Mouse (Mus musculus) intestine, embryonic 15.5 days (tissue): Measurements from ENCODE around the gene Dynlt1c. TPM values are rescaled to one million over a fixed set of nuclear protein-coding genes. Genes with fewer than 3 reads are reported as not detected.
A peak's percentile ranks its signal among the peaks of the same experiment; 100 is the strongest.
"Not testable (repeated sequence)": the region's sequence is repeated elsewhere in the genome, so short reads cannot be mapped to it uniquely, and the experiment has no call there.

Source experiments
- ATAC-seq: fragments of 200-750 bp; cut with Nextera tagmentation; 2 replicates; pipeline ENCODE4 v1.8.0; 2017; ENCODE audit warnings: moderate TSS enrichment, moderate library complexity
- H3K27ac ChIP-seq: fragments of 300-500 bp; sonication (generic); 2 replicates; pipeline ENCODE4 v1.5.1; 2015; ENCODE audit warnings: mild to moderate bottlenecking, inconsistent platforms
- H3K27me3 ChIP-seq: fragments of 300-500 bp; sonication (generic); replicated peaks from 2 replicates; pipeline ENCODE4 v1.6.1; 2015; ENCODE audit warnings: inconsistent platforms
- H3K36me3 ChIP-seq: fragments of 300-500 bp; sonication (generic); 2 replicates; pipeline ENCODE4 v1.6.1; 2015; ENCODE audit warnings: inconsistent platforms
- H3K4me1 ChIP-seq: fragments of 300-500 bp; sonication (generic); replicated peaks from 2 replicates; pipeline ENCODE4 v1.6.1; 2015; ENCODE audit warnings: inconsistent platforms
- H3K4me2 ChIP-seq: fragments of 300-500 bp; sonication (generic); replicated peaks from 2 replicates; pipeline ENCODE4 v1.6.1; 2015; ENCODE audit warnings: mild to moderate bottlenecking, inconsistent platforms
- H3K4me3 ChIP-seq: fragments of 300-500 bp; sonication (generic); replicated peaks from 2 replicates; pipeline ENCODE4 v1.5.1; 2015; ENCODE audit warnings: inconsistent platforms
- H3K9ac ChIP-seq: fragments of 300-500 bp; sonication (generic); 2 replicates; pipeline ENCODE4 v1.6.1; 2015; ENCODE audit warnings: inconsistent platforms
- H3K9me3 ChIP-seq: fragments of 300-500 bp; sonication (generic); 2 replicates; pipeline ENCODE4 v1.6.1; 2016; ENCODE audit warnings: inconsistent platforms
- WGBS: fragments of 180-500 bp; shearing (Covaris S2); methylation state at CpG from one replicate; pipeline ENCODE4 v1.1.7; 2015; 5-methylcytosine and 5-hydroxymethylcytosine counted together
- polyA plus RNA-seq: library from polyadenylated mRNA; unstranded; fragments of >200 nt; fragmentation: Nextera tagmentation; extraction: Ambion mirVana; gene quantifications from 2 replicates; pipeline ENCODE4 v1.2.1, GENCODE M21; 2015

The Dynlt1c gene
- polyA plus RNA-seq, 1 experiment from 2014 or later: 30.2 TPM

DNA sequence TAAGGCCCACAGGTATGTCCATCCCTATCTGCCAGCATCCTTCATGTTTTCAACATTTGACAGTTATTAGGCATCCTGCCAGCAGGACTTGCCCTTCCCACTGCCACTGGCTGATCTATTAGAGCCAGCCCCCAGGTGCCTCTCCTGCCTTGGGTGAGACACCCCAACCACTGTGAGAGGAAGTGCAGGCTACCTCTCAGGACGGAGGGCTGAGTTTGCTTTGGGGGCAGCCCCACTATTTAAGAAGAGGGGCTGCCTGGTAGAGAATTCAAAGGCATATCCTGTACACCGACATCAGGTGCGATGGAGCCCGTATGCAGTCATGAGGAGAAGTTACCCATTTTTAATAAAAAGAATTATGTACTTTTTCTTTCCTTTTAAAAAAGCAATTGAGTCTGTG is 44.2 kb downstream of the Dynlt1c start:
- H3K4me3 ChIP-seq, H3K9ac ChIP-seq, H3K27ac ChIP-seq, H3K9me3 ChIP-seq, H3K36me3 ChIP-seq, H3K4me1 ChIP-seq, H3K27me3 ChIP-seq, H3K4me2 ChIP-seq, ATAC-seq: not testable (repeated sequence)
- 92% methylated on average over 4 of the region's 4 CpGs for WGBS

DNA sequence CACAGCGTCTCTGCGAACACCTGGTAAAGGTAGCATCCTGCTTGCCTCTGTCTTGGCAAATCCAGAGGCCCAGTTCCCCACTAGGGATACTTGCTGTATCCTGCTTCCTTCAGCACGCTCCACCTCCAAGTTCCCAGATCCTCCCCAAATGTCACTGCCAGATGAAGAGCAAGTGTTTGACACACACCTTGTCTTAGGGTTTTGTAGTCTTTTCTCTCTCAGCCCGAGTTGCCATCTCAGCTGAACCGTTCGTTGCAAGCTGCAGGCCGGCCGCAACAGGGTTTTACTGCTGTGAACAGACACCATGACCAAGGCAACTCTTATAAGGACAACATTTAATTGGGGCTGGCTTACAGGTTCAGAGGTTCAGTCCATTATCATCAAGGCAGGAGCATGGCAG is 45.4 kb downstream of the Dynlt1c start:
- not testable (repeated sequence) for H3K4me2 ChIP-seq, H3K27ac ChIP-seq, H3K36me3 ChIP-seq, H3K27me3 ChIP-seq, H3K9me3 ChIP-seq, H3K9ac ChIP-seq, ATAC-seq, H3K4me3 ChIP-seq, H3K4me1 ChIP-seq
- 96% methylated on average over 8 of the region's 8 CpGs for WGBS

DNA sequence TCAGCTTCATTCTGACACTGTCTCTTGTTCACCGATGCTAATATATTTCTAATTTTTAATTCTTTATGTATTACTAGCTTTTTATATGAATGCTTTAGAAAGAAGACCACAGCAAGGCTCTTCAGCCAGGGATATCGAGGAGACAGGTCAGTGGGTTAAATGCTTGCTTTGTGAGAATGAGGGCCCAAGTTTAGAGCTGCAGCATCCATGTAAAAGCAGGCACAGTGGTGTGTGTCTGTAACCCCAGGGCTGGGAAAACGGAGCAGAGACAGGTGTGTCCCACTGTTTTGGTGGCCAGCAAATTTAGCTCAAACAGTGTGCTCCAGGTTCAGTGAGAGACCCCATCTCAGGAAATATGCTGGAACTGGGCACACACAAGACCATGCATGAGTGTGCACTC is 46.0 kb downstream of the Dynlt1c start:
- H3K4me3 ChIP-seq, H3K36me3 ChIP-seq, H3K27me3 ChIP-seq, H3K4me2 ChIP-seq, H3K4me1 ChIP-seq, H3K27ac ChIP-seq, H3K9ac ChIP-seq, ATAC-seq, H3K9me3 ChIP-seq: not testable (repeated sequence)
- 94% methylated on average over 2 of the region's 3 CpGs for WGBS

DNA sequence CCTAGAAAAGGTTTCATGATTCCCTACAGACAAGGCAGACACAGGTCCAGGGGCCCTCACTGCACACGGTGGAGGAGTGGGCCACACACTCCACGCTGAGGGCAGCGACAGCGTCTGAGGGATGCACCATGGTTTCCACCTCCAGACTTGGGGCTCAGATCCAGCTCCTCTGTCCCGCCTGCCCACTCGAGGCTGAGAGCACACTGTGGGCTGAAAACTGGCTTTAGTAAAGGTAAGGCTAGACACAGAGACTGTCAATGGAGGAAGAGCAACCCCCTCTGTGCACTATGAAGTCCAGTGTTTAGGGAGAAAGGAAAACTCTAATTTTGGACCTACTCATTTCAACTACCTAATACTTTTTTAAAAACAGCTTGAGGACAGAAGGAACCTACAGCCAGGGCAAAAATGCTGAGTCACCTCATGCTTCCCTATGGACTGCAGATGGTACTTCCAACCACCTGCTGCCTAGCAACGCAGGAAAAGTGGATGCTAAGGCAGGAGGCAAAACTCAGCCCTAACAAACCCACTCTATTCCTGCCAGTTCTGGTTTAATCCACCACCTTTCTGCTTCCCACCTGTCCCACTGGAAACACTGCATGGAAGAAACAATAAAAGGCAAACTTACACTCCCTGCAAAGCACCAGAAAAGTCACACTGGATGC is 49.6 kb downstream of the Dynlt1c start:
- not testable (repeated sequence) for H3K9ac ChIP-seq, H3K9me3 ChIP-seq, H3K27me3 ChIP-seq, H3K4me1 ChIP-seq, ATAC-seq, H3K4me2 ChIP-seq, H3K27ac ChIP-seq, H3K4me3 ChIP-seq, H3K36me3 ChIP-seq
- 86% methylated on average over 5 of the region's 7 CpGs for WGBS

DNA sequence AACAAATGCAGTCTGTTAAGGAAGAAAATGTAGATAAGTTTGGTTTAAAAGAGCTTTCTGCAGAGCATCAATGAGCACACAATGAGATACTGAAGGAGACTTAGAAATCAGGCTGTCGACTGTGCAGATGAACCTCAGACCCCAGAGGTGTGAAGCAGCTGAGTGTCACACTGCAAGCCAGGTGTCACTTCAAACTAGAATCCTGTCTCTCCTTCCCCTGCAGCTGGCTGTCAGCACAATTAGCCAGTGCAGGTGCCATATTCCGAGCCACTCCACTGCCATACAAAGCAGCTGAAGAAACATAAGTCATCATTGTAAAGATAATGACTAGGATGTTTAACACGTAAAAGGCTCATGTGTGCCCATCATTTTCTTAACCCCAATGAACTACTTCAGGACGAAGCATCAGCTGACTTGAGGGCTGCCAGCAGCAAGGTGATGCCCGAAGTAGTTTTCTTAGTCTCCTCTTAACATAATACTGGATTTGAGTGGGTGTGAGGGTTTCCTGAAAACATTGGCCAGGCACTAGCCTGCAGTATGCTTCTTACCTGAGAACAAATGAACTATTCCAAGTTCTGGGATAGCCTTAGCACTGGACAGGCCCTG is 52.0 kb downstream of the Dynlt1c start:
- H3K36me3 ChIP-seq, H3K4me1 ChIP-seq, H3K9ac ChIP-seq, H3K27me3 ChIP-seq, H3K9me3 ChIP-seq, H3K4me2 ChIP-seq, H3K4me3 ChIP-seq, H3K27ac ChIP-seq, ATAC-seq: not testable (repeated sequence)
- 85% methylated on average over 4 of the region's 5 CpGs for WGBS

DNA sequence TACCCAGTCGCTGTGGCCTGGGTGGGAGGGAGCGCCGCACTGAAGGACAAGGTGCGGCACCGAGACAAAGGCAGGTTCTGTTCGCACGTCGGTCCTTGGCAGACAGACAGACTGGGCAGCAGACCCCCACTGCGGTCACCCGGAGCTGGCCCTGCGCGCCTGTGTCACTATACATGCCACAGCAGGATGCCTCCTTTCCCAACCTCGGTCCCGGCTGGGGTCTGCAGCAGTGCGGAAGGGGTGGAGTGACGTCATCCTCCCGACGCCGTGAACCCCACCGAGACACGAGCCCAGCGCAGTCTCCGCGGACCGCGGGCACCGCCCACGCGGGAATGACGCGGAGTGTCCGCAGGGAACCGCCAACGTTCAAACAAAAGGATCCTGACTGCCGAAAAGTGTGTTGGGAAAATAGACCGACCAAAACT is 53.6 kb downstream of the Dynlt1c start:
- peak overlapping the region; percentile 53 for H3K4me3 ChIP-seq
- not testable (repeated sequence) for H3K27me3 ChIP-seq, H3K4me1 ChIP-seq, H3K36me3 ChIP-seq, H3K9me3 ChIP-seq
- H3K27ac ChIP-seq: 0 out of 2 replicates have a peak overlapping the region, but pooled peaks have one; percentile 22
- peak; percentile 85 for ATAC-seq
- WGBS: under 1% methylated on average over 36 of the region's 36 CpGs
- peak overlapping the region; percentile 50 for H3K9ac ChIP-seq
- H3K4me2 ChIP-seq: peak overlapping the region; percentile 52

DNA sequence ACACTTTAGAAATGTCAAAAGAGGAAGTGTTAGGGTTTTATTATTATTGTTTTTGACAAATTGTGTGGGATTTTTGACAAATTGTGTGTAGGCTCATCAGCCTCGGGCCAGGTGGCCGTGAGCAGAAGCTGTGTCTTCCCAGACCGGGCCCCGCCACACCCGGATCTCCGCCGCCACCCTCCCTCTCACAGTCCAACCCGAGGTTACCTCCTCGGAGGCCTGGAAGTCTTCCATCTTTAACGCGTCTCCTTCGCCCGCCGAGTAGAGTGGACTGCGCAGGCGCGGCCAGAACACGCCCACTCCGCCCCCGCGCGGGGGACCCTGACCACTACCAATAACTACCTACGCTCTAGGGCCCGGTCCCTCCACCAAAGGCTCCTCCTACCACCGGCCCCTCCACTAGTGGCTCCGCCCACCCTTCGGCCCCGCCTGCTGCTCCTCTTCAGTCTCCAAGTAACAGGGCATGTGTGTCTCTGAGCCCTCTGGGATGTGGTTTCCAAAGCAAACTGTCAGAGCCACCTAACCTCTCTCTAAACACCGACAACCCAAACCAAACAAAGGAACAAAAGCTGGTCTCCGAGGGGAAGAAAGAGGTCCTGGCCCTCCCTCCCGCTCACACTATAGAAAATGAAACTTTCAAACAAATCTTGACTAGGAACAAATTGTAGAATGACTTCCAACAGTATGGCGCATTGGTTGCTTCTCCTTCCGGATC is 54.3 kb downstream of the Dynlt1c start, which contains the start of gene Dynlt1f:
Dynlt1f (minus strand) TSS at position 334 of the 715 bp plus-strand sequence.
- not testable (repeated sequence) for H3K4me1 ChIP-seq, H3K9me3 ChIP-seq, H3K36me3 ChIP-seq, H3K27me3 ChIP-seq
- WGBS: 3% methylated on average over 25 of the region's 33 CpGs
- Histone ChIP-seq H3K27ac (0 out of 2 replicates have a peak within 1 kb of the TSS, but pooled peaks have one; percentile 22), H3K4me2 (peak within 1 kb of the TSS; percentile 52), H3K4me3 (peak within 1 kb of the TSS; percentile 53), H3K9ac (peak within 1 kb of the TSS; percentile 50)
- ATAC-seq: peak; percentile 97

DNA sequence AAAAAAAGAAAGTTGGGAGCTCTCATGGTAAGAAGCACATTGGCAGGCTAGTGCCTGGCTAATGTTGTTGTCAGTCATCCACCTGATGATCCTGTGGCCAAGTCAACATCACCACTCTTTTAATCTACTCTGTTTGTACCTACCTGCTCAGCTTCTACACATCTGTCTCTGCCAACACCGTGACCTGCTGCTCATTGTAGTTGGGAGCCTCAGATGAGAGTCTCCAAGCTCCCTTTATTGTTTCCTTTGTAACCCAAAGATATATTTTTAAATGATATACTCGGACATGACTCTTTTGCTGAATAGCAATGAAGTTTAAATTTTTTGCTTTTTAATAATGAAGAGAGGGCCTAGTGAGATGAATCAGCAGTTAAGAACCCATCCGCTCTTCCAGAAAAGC is 55.0 kb downstream of the Dynlt1c start:
- H3K9me3 ChIP-seq, H3K4me3 ChIP-seq, H3K9ac ChIP-seq, H3K27ac ChIP-seq, H3K4me2 ChIP-seq, ATAC-seq, H3K4me1 ChIP-seq, H3K36me3 ChIP-seq, H3K27me3 ChIP-seq: not testable (repeated sequence)
- 93% methylated on average over 1 of the region's 3 CpGs for WGBS

DNA sequence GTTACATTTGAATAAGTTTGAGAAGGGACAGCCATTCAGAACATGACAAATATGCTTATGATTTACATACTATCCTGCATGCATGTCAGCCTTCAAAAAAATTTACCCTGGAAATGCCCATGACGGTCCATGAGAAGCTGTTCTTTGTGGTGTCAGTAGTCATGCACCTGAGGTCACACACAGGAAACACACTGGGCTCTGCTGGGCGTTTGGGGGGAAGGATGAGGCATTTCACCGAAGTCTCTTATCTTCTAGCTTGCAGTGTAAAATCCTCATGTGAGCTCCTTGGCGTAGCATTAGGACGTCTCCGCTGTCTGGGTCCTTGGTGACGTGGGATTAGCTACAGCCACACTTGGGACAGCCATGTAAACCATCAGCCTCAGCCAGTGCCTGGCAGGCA is 57.3 kb downstream of the Dynlt1c start, which contains the start of gene Sytl3:
Sytl3 (plus strand) TSS at position 293 of the 400 bp plus-strand sequence.
- not testable (repeated sequence) for H3K9me3 ChIP-seq, H3K27ac ChIP-seq, H3K27me3 ChIP-seq, H3K9ac ChIP-seq, H3K36me3 ChIP-seq, H3K4me2 ChIP-seq, H3K4me3 ChIP-seq, H3K4me1 ChIP-seq, ATAC-seq
- WGBS: 72% methylated on average over 3 of the region's 7 CpGs

Other genes with a start within 250 kb of the Dynlt1c start
- 524 and 531 TPM in 2 replicates for gene Dynlt1b, start 171.6 kb upstream of the Dynlt1c start, polyA plus RNA-seq
- 254 and 273 TPM in 2 replicates for gene Dynlt1f, start 54.2 kb downstream of the Dynlt1c start, polyA plus RNA-seq
- gene Sytl3, start 57.4 kb downstream of the Dynlt1c start, polyA plus RNA-seq: 1.9 and 2.4 TPM in 2 replicates
- 232 and 235 TPM in 2 replicates for gene Ezr, start 181.1 kb downstream of the Dynlt1c start, polyA plus RNA-seq